Mouse (Mus musculus): ENCODE measurements around the gene Lbx1. TPM values are rescaled to one million over a fixed set of nuclear protein-coding genes. Genes with fewer than 3 reads are reported as not detected.

Gene Lbx1
- total and polyA plus RNA-seq, 3 experiments = not detected

GRCm38 (mm10) chr19:45207662-45208437, 27.8 kb downstream of the Lbx1 start:
- H3K9me3 ChIP-seq (replicated peaks; ENCODE audit: low read length) = peaks cover 2% of the 10 kb centered on the region
- no peak for DNase-seq (ENCODE audit: extremely low read depth)
- dilution Hi-C loops (cut with MboI; ENCODE audit: extremely low pct_ligation_motif_present, extremely low pct_unique_long_range_greater_than_20kb, low sequenced_read_pairs) = no loop called here
- TF ChIP-seq E2F4 (IDR thresholded peaks at IDR 0.05; ENCODE audit: insufficient replicate concordance, low read depth, low read length) (no peak), ZMIZ1 (IDR thresholded peaks at IDR 0.05; ENCODE audit: low read depth, low read length) (no peak), ETS1 (conservative IDR thresholded peaks at IDR 0.05; ENCODE audit: low read depth, low read length) (no peak)
- H3K4me1 ChIP-seq (ENCODE audit: control insufficient read depth in 1 of 2, insufficient read depth in 2 of 2) = no peaks in the 10 kb centered on the region
- no peak overlapping the region for H3K4me3 ChIP-seq (replicated peaks in 1 of 3; ENCODE audit: low read depth in 2 of 3, low read length in 2 of 3, poor library complexity in 1 of 3)
- H3K4me2 ChIP-seq (ENCODE audit: insufficient read depth, low read depth, poor library complexity, severe bottlenecking) = no peak overlapping the region
- no peaks in the 10 kb centered on the region for H3K79me2 ChIP-seq (replicated peaks; ENCODE audit: control insufficient read depth, extremely low read depth, insufficient read depth, poor library complexity, severe bottlenecking)
- no peaks in the 10 kb centered on the region for H3K36me3 ChIP-seq (replicated peaks in 1 of 2; ENCODE audit: control insufficient read depth in 1 of 2, insufficient read depth in 1 of 2, low read length in 1 of 2)
- H3K27ac ChIP-seq (ENCODE audit: insufficient read depth, low read depth) = no peak overlapping the region
- in situ Hi-C loops (cut with MboI; ENCODE audit: low pct_ligation_motif_present, low pct_unique_long_range_greater_than_20kb, low sequenced_read_pairs) = no loop called here
- no peak overlapping the region for H3K9ac ChIP-seq (ENCODE audit: insufficient read depth, low read depth)
- peaks cover 19% of the 10 kb centered on the region for H3K27me3 ChIP-seq (replicated peaks)

- peaks cover 6% of the 10 kb centered on the region for H3K9me3 ChIP-seq (replicated peaks; ENCODE audit: low read length)
- TF ChIP-seq POLR2AphosphoS2 (IDR thresholded peaks at IDR 0.05; ENCODE audit: low read depth, low read length) (no peak), USF2 (conservative IDR thresholded peaks at IDR 0.05; ENCODE audit: low read depth, low read length) (no peak), POLR2A (IDR thresholded peaks at IDR 0.05; ENCODE audit: low read depth, low read length) (no peak), ELF1 (IDR thresholded peaks at IDR 0.05; ENCODE audit: low read depth, low read length) (no peak), MAX (IDR thresholded peaks at IDR 0.05; ENCODE audit: low read length) (no peak), RAD21 (IDR thresholded peaks at IDR 0.05; ENCODE audit: low read depth, low read length) (no peak), MAFK (IDR thresholded peaks at IDR 0.05; ENCODE audit: insufficient replicate concordance, low read length) (no peak), ETS1 (conservative IDR thresholded peaks at IDR 0.05; ENCODE audit: low read depth, low read length) (no peak), JUND (conservative IDR thresholded peaks at IDR 0.05; ENCODE audit: low read depth, low read length) (no peak), ZNF384 (IDR thresholded peaks at IDR 0.05; ENCODE audit: low read depth, low read length) (no peak), CTCF (conservative IDR thresholded peaks at IDR 0.05 in 1 of 2, IDR thresholded peaks at IDR 0.05 in 1 of 2; ENCODE audit: low read depth in 2 of 2, low read length in 2 of 2) (no peak), IRF4 (IDR thresholded peaks at IDR 0.05; ENCODE audit: low read depth, low read length) (no peak), ZMIZ1 (IDR thresholded peaks at IDR 0.05; ENCODE audit: low read depth, low read length) (no peak), USF1 (IDR thresholded peaks at IDR 0.05; ENCODE audit: low read depth, low read length) (no peak), SMC3 (IDR thresholded peaks at IDR 0.05; ENCODE audit: low read depth, low read length) (no peak)
- peaks cover 12% of the 10 kb centered on the region for H3K27me3 ChIP-seq (replicated peaks)
- H3K36me3 ChIP-seq (replicated peaks in 1 of 2; ENCODE audit: control insufficient read depth in 1 of 2, insufficient read depth in 1 of 2, low read length in 1 of 2) = no peaks in the 10 kb centered on the region
- no peaks in the 10 kb centered on the region for H3K79me2 ChIP-seq (replicated peaks; ENCODE audit: control insufficient read depth, extremely low read depth, insufficient read depth, poor library complexity, severe bottlenecking)
- H3K4me3 ChIP-seq (replicated peaks in 1 of 3; ENCODE audit: low read depth in 2 of 3, low read length in 2 of 3, poor library complexity in 1 of 3) = no peak overlapping the region
- in situ Hi-C loops (cut with MboI; ENCODE audit: low pct_ligation_motif_present, low pct_unique_long_range_greater_than_20kb, low sequenced_read_pairs) (no loop called here), dilution Hi-C loops (cut with MboI; ENCODE audit: extremely low pct_ligation_motif_present, extremely low pct_unique_long_range_greater_than_20kb, low sequenced_read_pairs) (no loop called here)
- no peak overlapping the region for H3K9ac ChIP-seq (ENCODE audit: insufficient read depth, low read depth)
- no peaks in the 10 kb centered on the region for H3K4me1 ChIP-seq (ENCODE audit: control insufficient read depth in 1 of 2, insufficient read depth in 2 of 2)
- DNase-seq (ENCODE audit: extremely low read depth) = no peak
- no peak overlapping the region for H3K4me2 ChIP-seq (ENCODE audit: insufficient read depth, low read depth, poor library complexity, severe bottlenecking)
- no peak overlapping the region for H3K27ac ChIP-seq (ENCODE audit: insufficient read depth, low read depth)
These were observed 28.5 kb downstream of the Lbx1 start for GRCm38 (mm10) chr19:45207153-45207552.

Data from CH12.LX (cell line).